Mouse (Mus musculus) embryonic fibroblast, embryonic 13.5 days (primary cell): ENCODE data around the gene Fat2. TPM values are rescaled to one million over a fixed set of nuclear protein-coding genes. Genes with fewer than 3 reads are reported as not detected.

Experiments
- H3K27ac ChIP-seq: 2 replicates; pipeline ENCODE4 v1.5.1; 2012; ENCODE audit warnings: low read length, control low read depth, inconsistent platforms; ENCODE audit not compliant: insufficient read depth
- H3K4me1 ChIP-seq: 2 replicates; pipeline ENCODE4 v1.6.1; 2011; ENCODE audit warnings: low read length; ENCODE audit not compliant: control insufficient read depth, insufficient read depth
- H3K4me3 ChIP-seq: 2 replicates; pipeline ENCODE4 v1.5.1; 2011; ENCODE audit warnings: mild to moderate bottlenecking, control low read depth, low read length; ENCODE audit not compliant: insufficient read depth
- CTCF ChIP-seq: IDR thresholded peaks from 2 replicates; pipeline ENCODE4 v1.5.1; 2011; ENCODE audit warnings: mild to moderate bottlenecking, control low read depth, low read length, moderate library complexity, borderline replicate concordance; ENCODE audit not compliant: insufficient read depth
- POLR2A ChIP-seq: IDR thresholded peaks from 2 replicates; pipeline ENCODE4 v1.6.1; 2011; ENCODE audit warnings: low read depth, mild to moderate bottlenecking, control low read depth, low read length, moderate library complexity
- polyA plus RNA-seq: library from polyadenylated mRNA; stranded (reverse); fragments of >200 nt; gene quantifications from 2 replicates; pipeline ENCODE4 v1.2.4, GENCODE M21; 2011; ENCODE audit warnings: low read depth; ENCODE audit not compliant: missing spikeins, insufficient read length

Gene Fat2
- polyA plus RNA-seq, 1 experiment: not detected

GRCm38 (mm10) chr11:55334545-55334944 is 1.8 kb downstream of the Fat2 start:
- peaks cover 9% of the 10 kb centered on the region; the same call in 1 of the 2 replicates for H3K4me1 ChIP-seq
- TF ChIP-seq POLR2A (no peak), CTCF (no peak)
- no peak overlapping the region for H3K27ac ChIP-seq
- no peak overlapping the region for H3K4me3 ChIP-seq

- H3K4me3 ChIP-seq: no peak overlapping the region
- TF ChIP-seq CTCF (no peak), POLR2A (no peak)
- no peak overlapping the region for H3K27ac ChIP-seq
- H3K4me1 ChIP-seq: peaks cover 9% of the 10 kb centered on the region; the same call in 1 of the 2 replicates
Observed at GRCm38 (mm10) chr11:55334063-55334462, 2.3 kb downstream of the Fat2 start.

GRCm38 (mm10) chr11:55329868-55330772 is 6.2 kb downstream of the Fat2 start:
- Histone ChIP-seq H3K4me3 (no peak overlapping the region), H3K27ac (no peak overlapping the region), H3K4me1 (peaks cover 9% of the 10 kb centered on the region; the same call in 1 of the 2 replicates)
- TF ChIP-seq CTCF (no peak), POLR2A (no peak)

- Histone ChIP-seq H3K4me1 (peaks cover 9% of the 10 kb centered on the region; the same call in 1 of the 2 replicates), H3K27ac (no peak overlapping the region), H3K4me3 (no peak overlapping the region)
- no peak for TF ChIP-seq CTCF
Observed at GRCm38 (mm10) chr11:55327558-55328409, 8.6 kb downstream of the Fat2 start.

GRCm38 (mm10) chr11:55327111-55327510 is 9.3 kb downstream of the Fat2 start:
- no peak for TF ChIP-seq CTCF
- no peak for TF ChIP-seq POLR2A
- Histone ChIP-seq H3K4me3 (no peak overlapping the region), H3K27ac (no peak overlapping the region), H3K4me1 (peaks cover 9% of the 10 kb centered on the region; the same call in 1 of the 2 replicates)

- TF ChIP-seq CTCF (no peak), POLR2A (no peak)
Observed at GRCm38 (mm10) chr11:55326211-55326610, 10.2 kb downstream of the Fat2 start.

GRCm38 (mm10) chr11:55323854-55324253 is 12.5 kb downstream of the Fat2 start:
- TF ChIP-seq CTCF (no peak), POLR2A (no peak)
- Histone ChIP-seq H3K4me1 (no peaks in the 10 kb centered on the region), H3K27ac (no peak overlapping the region), H3K4me3 (no peak overlapping the region)

More at GRCm38 (mm10) chr11:55326211-55326610, 10.2 kb downstream of the Fat2 start:
- Histone ChIP-seq H3K27ac (no peak overlapping the region), H3K4me3 (no peak overlapping the region), H3K4me1 (peaks cover 9% of the 10 kb centered on the region; the same call in 1 of the 2 replicates)

GRCm38 (mm10) chr11:55320990-55321389 is 15.4 kb downstream of the Fat2 start:
- TF ChIP-seq CTCF (no peak), POLR2A (no peak)
- H3K27ac ChIP-seq: no peak overlapping the region
- H3K4me3 ChIP-seq: no peak overlapping the region
- no peaks in the 10 kb centered on the region for H3K4me1 ChIP-seq

- no peak overlapping the region for H3K4me3 ChIP-seq
- TF ChIP-seq POLR2A (no peak), CTCF (no peak)
- H3K4me1 ChIP-seq: no peaks in the 10 kb centered on the region
- H3K27ac ChIP-seq: no peak overlapping the region
Observed at GRCm38 (mm10) chr11:55315966-55316365, 20.4 kb downstream of the Fat2 start.

GRCm38 (mm10) chr11:55314704-55315047 is 21.7 kb downstream of the Fat2 start:
- no peaks in the 10 kb centered on the region for H3K4me1 ChIP-seq
- TF ChIP-seq CTCF: no peak
- TF ChIP-seq POLR2A: no peak
- no peak overlapping the region for H3K27ac ChIP-seq
- no peak overlapping the region for H3K4me3 ChIP-seq
